Mouse (Mus musculus) adrenal gland, adult (tissue): ENCODE measurements around the gene Map3k13.
"Not testable (repeated sequence)": the region's sequence is repeated elsewhere in the genome, so short reads cannot be mapped to it uniquely, and the experiment has no call there.

Source experiments
- DNase-seq, 2 experiments: peaks; one replicate each; pipeline ENCODE4 v3.0.0; 2022 to 2023; ENCODE audit warnings: low spot score in 1 of 2; ENCODE audit not compliant: inconsistent age in 2 of 2

Map3k13 gene

DNA sequence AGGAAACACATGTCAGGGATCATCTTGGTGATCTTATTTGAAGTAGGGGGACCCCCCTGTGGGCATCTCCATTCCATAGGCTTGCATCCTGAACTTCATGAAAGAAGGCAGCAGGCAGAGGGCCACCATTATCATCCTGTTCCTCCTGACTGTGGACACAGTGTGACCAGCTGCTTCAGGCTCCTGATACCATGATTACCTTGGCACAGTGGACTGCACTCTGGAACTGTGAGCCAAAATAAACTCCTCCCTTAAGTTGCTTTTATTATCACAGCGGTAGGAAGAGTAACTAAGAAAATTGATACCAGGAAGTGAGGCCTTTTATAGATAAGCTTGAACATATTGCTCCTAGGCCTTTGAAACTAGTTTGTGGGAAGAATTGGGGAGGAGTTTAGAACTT, 12.7 kb downstream of the Map3k13 start:
- DNase-seq, result no peak

DNA sequence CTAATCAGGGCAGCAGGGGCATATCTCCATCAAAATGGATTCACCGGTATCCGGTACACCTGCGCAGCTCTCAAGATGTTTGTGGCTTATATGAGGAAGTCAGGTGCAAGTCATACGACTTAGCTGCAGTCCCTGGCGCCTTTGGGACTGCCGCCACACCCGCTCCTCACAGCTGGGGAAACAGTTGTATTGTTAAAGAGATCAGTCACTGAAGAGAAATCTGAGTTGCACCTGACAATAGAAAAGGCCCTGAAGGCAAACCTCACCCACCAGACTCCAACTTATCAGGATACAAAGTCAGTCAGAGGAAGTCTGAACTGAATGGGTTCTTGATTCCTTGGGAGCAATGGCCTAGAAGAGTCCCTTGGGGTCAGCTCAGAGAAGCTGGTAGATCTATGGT, 13.6 kb downstream of the Map3k13 start:
- DNase-seq, result not testable (repeated sequence)

DNA sequence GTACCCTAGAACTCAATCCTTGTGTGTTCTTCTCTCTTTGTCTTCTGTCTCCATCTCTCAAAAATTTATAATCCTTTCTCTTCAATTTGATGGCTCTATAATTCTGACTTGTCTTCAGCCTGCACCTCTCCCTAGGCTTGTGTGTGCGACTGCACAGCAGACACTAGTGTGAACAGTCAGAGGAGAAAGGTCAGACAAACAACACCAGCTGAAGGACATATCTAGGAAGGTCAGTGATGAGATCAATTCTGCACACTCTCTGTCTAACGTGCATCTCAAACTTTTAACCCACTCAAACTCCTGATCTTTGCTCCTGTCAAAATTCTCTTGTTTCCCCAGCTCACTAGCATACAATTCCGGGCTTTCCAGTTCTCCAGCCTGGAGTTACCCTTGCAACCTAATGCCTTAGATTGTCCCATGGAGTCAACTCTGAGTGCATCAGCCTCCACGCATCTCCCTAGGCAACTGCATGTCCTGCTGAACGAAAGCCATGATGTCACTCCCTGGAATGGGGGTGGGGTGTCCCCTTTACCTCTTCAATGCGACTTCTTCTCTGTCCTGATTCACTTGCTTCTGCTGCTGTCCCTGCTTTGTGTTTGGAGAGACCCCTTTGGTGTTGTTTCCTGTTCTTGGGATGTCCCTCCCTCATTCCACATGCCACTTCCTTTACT, 19.2 kb downstream of the Map3k13 start:
- DNase-seq, result peak in 1 of 2 experiments; percentile 37

DNA sequence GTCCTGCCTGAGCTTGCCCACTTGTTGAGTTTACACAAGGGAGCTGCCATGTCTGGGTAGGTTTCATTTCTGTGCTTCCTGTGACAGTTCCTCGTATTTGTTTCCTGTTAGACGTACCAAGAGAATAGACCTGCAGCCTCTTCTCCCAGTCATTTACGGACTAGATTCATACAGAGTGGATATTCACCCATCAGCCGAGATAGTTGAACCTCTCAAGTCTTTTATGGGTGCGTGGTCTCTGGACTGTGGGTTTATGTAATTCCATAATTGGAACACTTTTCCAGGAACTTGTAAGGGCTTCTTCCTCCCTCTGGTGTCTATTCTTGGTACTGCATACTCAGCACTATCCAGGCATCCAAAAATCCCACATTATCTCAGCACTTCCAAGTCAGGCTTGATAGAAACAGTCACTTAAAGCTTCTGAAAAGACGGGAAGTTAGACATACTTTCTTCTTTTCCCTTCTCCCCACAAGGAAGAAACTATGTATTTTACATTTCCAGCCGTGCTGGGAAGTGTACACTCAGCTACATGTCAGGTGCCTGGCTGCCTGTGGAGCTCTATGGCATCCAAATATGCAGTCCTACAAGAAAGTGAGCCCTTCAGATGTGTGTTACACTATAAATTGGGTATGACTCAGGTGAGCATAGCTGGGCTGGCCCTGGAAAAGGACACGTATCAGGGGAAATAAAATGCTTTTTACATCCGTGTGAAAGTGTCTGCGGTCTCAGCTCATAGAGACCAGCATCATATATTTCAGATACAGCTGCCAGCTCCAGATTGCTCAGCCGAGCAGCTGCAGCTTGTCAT, 20.9 kb downstream of the Map3k13 start:
- peak; percentile 44 to 92 for DNase-seq

DNA sequence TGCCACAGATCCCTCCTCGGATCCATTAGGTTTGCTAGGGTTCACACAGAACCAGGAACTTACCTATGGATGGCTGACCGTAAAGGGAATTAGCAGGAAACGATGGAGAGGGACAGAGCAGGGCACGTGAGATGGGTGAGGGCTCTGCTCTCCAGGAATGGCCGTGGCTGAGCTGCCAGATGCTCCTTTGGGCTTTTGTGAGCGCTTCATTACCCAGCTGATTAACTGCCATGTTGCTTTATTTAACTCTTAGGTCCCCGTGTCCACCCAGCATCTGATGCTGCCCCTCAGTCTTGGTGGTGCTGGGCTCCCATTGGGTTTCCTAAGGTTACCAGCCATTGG, 21.5 kb downstream of the Map3k13 start:
- DNase-seq, result no peak

DNA sequence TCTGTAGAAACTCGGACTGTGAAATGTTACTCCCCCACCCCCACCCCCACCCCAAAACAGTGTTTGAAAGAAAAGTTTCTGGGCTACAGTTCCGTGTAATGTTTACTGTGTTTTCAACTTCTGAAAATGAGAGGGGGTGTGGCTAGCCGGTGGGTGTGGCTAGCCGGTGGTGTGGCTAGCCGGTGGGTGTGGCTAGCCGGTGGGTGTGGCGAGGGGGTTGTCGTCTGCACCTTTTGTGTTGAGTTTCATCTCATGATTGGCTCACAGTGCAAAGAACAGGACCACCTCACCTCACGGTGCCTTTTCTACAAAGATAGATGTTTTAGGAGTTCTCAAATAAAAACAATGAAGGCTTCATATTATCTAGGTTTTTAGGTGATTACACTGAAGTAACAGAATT, 24.0 kb downstream of the Map3k13 start:
- peak; percentile 71 to 81 for DNase-seq

DNA sequence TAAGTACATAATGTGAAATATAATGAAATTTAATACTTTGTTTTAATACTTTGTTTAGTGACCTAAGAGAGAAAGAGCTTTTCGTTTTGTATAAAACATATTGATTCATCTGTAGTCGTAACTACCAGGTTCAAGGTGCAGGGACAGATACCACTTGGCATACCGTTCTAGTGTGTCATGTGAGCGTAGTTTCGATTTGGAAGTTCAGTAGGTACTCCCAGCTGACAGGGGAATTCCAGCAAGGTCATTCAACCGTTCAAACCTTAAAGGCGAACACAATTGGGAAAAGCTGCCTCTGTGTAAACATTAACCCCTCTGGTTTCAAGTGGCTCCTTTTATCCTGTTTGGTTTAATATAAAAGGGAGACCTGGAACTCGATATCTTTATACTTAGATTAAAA, 24.5 kb downstream of the Map3k13 start:
- DNase-seq, result peak; percentile 47 to 82

DNA sequence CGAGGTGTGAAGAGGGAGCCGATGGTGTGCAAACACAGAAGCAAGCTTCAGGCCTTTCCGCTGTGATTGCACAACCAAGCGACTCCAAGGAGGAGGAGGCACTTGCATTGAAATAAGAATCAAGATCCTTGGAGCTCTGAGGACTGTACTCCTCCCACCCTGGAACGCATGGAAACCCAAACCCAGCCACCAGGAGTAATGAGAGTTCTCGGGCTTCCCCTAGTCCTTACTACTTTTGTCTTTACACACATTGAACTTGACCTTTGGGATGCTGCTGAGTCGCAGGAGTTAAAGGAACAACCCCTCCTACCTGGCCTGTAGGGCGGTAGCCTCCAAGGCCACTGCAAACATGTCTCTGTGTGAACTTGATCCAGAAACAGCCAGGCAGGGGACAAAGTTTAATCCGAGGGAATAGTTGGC, 31.5 kb downstream of the Map3k13 start:
- peak; percentile 24 to 51 for DNase-seq

DNA sequence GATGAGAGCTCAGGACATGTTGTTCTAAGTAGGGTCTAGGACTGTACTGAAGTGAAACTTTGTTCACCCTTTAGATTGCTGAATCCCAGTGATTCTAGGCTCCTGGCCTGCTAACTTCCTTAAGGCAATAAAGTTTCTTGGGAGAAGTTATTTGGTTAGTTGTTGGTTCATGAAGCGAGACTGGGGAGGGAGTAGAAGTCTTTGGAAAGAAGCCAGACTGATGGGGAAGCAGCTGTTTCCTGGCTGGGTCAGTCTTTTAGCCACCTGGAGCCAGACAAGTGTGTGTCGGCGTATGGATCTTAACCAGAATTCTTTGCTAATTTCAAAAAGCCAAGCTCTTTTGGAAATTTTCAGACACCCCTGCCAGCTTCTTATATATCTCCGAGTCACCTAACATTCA, 33.0 kb downstream of the Map3k13 start:
- DNase-seq, result no peak

DNA sequence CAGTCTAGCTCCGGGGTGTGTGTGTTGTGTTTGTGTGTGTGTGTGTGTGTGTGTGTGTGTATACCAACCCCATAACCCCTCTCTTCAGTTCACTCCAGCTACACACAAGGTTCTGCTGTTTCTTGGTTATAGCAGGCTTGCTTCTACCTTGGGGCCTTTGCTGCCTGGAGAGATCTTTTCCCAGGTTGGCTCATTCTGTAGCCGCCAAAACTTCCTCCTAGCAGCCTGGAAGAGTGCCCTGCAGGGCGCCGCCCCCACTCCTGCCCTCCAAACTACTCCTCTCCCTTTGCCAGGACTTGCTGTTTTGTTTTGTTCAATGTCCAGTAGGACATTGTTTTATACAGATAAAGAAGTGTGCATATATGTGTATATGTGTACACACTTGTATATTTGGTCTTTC, 33.4 kb downstream of the Map3k13 start:
- DNase-seq, result no peak

DNA sequence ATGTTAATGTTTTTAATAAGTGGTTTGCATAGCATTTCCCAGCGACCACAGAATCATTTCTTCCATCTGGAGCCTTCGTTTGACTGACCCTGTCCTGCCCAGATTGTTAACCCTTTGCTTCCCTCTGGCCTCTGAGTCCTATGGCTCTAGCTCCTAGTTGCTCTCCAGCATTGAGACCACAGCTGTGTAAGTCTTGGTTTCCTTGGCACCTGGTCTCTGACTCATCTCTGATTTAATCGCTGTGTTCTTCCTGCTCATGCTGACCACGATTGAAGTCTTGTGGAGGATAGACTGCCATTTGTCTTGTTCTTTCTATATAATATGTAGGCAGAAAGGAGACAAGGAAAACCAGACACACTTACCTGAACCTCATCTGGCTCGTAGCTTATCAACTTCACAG, 35.6 kb downstream of the Map3k13 start:
- DNase-seq, result no peak

DNA sequence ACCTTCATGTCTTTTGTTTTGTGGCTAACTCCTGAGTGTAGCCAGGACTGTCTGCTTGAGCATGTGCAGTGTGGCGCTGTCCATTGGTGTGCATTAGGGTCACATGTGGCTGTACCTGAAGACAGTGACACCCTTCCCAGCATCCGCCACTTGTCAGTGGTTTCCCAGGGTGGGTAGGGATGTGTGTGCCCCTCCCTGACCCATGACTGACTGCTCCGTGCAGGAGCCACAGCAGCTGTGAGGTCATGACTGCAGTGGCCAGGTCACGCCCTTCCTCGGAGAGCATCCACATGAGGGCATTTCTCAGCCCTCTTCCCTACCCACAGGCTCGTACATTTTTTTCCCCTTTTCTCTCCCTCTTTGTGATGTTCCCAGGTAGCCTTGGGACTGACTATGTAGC, 36.6 kb downstream of the Map3k13 start:
- DNase-seq, result no peak

DNA sequence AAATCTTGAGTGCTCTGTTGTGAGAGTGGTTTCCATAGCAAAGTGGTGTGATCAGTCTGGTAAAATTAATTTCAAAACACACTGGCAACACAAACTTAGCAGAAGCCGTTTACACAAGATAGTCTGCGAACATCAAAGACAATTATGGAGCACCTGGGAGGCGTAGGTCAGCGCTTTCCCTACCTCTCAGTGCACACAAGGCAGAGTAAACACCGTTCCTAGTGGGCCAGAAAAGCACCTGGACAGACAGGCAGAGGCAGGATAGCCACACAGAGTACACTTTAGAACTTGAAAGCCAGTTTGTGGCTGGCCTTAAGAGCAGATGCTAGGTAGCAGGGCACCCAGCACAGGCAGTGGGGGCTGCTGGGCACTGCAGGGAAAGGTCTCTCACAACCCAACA, 37.6 kb downstream of the Map3k13 start:
- no peak for DNase-seq

DNA sequence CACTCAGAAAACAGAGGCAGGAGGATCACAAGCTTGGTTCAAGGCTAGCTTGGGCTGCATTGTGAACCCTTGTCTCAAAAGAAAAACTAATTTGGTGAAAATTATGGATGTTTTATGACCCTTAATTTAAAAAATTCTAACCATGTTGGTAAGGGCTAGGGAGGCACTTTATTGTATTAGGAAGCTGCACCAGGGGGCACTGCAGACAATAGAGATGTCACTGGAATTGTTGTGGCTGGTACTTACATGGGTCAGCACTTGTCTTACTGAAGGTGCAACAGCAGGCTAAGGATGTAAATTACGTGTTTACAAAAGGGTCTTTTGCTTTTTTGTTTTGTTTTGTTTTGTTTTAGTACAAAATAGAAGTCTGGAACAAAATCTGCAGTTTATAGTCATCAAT, 39.3 kb downstream of the Map3k13 start:
- DNase-seq, result no peak

DNA sequence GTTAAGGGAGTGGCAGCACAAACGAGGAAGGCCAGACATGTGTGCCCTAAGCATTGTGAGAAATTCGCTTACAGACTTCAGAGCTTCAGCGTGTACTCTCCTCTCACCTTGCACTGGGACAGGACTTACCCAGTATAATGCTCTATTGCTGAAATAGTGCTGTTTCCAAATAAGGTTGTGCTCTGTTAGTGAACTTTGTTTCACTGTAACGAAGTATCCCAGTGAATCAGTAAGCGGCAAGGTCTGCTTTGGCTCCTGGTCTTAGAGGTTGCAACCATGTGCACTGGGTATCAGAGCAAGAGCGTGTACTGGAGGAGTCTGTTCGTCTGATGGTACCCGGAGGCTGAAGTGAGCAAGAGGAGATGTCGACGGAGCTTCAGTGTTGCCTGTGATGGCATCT, 39.8 kb downstream of the Map3k13 start:
- no peak for DNase-seq

DNA sequence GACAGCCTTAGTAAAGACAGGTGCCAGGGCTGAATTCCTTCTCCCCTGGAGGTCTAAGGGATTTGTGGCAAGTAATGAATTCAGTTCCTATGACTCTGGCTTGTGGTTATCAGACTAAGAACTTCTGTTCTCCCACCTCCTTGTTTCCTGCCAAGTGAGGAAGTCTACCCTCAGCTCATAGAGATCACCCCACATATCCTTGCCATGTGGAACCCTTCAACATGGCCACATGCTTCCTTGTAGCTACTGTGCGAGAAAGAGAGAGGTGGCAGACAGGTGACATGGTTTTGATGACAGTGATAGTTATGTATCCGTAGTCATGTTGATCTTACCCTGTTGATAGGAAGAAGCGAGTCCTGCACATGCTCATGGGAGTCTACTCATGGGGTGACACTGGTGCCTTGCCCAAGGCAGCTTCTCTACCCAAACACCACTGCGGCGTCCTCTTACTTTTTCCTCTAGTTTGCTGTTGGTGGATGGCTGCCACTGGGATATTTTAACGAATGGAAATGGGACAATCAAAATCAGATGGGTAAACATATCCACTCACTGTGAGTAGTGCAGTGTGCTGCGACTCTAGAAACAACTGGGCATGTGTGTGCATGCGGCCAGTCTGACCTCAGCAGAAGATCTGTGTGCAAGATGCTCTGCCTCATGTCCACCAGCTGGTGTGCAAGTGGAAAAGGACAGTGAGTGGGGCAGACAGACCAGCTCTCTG, 40.9 kb downstream of the Map3k13 start:
- DNase-seq, result no peak

DNA sequence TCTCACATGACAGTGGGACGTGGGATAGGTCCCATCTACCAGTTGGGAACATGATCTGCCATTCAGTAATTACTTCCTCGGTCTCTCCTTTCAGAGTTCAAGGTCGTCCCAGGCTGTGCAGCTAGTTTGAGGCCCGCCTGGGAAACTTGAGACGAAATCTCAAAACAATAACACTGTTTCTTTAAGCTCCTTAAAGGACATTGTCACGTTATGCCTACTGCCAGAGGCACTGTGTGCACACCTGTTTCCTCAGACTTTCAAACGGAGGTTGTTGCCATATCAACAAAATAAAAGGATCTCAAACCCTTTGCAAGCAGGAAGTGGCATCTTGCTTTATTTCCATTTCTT, 41.4 kb downstream of the Map3k13 start:
- no peak for DNase-seq

DNA sequence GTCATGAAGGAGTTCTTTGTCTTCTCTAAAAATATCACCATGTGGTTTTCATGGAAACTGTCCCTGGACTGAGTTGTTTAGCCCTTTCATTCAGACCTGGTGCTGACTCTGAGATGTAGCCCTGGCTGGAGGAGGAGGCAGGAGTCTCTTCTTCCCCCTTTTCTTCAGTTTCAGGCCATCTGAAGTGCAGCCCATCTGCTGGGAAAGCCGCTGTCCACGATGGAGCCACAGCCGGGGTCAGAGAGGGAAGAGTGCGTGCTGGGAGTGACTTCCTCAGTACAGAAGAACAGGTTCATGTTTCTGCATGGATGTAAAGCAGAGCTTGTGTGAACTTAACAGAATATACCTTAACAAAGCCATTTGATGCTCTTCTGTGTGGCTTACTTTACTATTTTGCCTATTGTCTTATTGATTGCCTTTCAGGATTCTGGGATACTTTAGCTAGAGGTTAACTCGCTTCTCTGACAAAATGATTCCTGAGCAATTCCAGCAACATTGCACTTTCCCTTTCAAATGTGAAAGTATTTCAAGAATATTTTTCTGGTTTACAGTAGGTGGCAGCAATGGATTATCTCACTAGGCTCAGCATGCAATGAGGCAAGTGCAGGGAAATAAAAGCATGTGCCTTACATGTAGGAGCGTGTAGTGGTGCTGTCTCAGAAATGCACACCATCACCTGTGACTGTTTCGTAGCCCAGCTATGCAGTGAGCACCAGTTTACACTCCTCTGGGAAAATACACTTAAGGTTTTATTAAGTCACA, 42.3 kb downstream of the Map3k13 start:
- peak in 1 of 2 experiments; percentile 61 for DNase-seq

DNA sequence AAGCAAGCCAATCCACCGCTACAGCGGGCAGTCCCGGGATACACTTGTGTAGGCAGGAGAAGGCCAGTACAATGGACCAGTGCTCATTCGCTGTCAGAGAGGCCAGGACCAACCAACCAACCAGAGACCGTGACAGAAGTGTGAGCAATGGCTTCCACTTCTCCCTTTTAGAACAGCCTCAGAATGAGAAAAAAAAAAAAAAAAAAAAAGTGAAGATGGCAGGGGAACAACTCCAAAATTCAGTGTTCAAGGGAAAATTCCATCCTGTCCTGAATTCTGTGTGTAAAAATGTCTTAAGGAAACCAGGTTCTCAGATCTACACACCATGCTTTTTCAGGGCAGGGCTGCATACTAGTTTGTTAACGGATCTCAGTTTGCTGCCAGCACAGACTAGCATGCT, 43.5 kb downstream of the Map3k13 start:
- DNase-seq, result no peak

DNA sequence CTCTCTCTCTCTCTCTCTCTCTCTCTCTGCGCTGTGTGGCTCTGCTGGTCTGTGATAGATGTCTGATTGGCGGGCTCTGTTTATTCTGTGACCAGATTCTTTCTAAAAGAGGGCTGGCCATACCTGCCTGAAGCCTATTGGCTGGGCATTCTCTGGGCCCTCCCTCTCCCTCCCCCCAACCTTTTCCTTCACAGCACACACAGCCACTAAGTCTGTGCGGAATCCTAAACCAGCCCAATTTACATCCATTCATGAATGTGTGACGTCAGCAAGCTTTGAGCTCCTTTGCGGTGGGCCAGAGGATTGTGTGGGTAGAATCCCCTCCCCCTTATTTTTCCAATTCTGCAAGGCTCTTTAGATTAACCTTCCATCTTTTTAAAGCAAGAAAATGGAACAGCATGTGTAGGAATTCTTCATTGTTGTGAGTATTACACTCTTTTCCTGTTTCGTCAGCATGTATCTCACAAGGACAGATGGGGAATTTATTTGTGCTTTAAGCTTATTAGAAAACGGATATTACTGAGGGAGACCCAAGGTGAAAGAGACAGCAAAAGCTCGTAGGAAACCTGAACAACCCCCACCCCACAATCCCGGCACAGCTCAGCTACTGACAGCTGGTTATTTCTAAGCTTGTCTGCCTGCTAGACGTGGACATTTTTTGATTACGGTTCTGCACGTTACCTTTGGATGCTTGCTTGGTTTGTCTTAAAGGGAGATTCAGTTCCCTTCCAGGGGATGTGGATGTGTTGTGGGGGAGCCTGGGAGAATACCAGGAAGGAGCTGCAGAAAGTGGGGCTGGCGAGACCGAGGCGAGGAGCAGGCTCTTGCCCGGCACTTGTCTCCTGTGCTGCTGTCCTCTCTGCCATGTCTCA, 51.9 kb downstream of the Map3k13 start:
- peak; percentile 67 to 88 for DNase-seq

DNA sequence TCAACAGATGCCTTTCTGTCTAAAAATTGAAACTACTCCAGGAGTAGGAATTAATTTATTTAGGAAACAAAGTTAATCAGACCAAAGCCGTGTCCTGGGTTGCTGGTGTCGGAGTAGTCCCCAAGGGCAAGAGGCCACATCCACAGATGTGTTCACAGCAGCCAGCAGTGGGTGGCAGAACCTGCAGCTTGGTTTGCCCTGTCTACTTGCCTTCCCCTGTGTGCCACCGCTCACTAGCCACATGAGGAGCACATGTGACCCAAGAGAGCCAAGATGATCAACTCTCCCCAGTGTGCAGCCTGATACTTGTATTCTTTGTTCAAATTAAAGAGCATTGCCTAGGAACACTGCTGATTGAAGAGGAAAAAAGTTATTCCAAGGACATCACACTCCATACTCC, 54.3 kb downstream of the Map3k13 start:
- DNase-seq, result no peak
